Mouse (Mus musculus): ENCODE data around the gene Gpx5. TPM values are rescaled to one million over a fixed set of nuclear protein-coding genes. Genes with fewer than 3 reads are reported as not detected.

The Gpx5 gene
- polyA plus RNA-seq, 1 experiment from 2014 or later = not detected

DNA sequence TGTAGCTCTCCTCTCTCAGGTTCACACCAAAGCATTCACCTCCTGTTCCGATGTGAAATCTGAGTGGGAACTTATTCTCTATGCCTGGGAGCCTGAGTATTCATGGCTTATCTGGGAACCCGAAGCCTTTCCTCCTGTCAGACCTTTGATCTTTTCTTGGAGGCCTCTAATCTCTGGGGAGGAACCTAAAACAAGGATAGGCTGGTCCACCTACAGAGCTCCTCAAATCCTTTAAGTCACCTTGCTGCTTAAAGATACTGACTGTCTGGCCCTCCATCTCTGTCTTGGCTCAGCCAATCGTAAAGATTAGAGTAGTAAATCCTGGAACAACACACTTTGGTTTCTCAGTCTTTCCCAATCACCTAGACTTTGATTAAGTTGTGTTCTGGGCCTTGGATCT, 6.0 kb upstream of the Gpx5 start:
- Histone ChIP-seq H3K27ac (no peak overlapping the region), H3K27me3 (ENCODE audit: low read depth, poor library complexity, severe bottlenecking) (no peaks in the 10 kb centered on the region), H3K4me1 (no peaks in the 10 kb centered on the region; the same call in 1 of the 2 replicates), H3K4me3 (no peak overlapping the region), H3K9me3 (replicated peaks) (no peaks in the 10 kb centered on the region), H3K36me3 (no peaks in the 10 kb centered on the region)
- DNase-seq (ENCODE audit: low spot score) = no peak
- WGBS = 25% methylated on average over 3 of the region's 3 CpGs

DNA sequence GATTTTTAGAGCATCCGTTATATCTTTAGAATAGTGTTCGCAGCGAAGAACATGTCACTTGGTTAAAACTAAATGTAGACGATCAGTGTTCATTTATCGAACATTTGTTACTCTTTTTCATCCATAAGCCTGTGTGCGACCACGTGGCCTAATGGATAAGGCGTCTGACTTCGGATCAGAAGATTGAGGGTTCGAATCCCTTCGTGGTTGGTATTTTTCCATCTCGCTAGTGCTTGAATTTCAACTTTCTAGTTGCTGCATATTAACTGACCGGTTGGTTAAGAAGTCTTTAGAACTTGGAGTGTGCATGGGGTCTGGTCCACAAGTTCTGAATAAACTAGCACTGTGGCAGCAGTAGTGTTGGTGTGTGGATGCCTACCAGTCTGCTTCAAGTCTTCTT, 13.0 kb downstream of the Gpx5 start:
- DNase-seq (ENCODE audit: low spot score) = peak; percentile 80
- Histone ChIP-seq H3K27me3 (ENCODE audit: low read depth, poor library complexity, severe bottlenecking) (0 out of 2 replicates have a peak, but pooled peaks cover 5% of the 10 kb centered on the region), H3K4me3 (peak overlapping the region; percentile 60), H3K4me1 (peaks cover 18% of the 10 kb centered on the region), H3K36me3 (no peaks in the 10 kb centered on the region), H3K9me3 (replicated peaks) (no peaks in the 10 kb centered on the region), H3K27ac (peak overlapping the region; percentile 17; the same call in 1 of the 2 replicates)
- WGBS = 2% methylated on average over 13 of the region's 13 CpGs

DNA sequence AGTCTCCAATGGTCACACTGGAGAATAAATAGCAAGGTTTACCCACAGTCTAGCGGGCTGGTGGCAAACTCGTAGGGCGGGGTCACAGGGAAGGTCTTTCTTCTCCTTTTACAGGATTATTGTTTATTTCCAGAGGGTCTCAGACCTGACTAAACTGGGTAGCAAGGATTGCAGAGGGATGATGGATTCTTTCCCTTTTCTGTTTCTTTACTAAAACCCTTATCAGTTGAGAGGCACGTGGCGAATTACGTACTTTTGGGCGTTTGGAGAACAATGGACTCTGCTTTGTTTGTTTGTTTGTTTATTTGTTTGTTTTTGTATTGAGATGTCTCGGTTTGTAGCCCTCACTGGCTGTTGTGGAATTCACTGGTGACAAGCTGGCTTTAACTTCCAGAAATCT, 13.5 kb downstream of the Gpx5 start:
- peak overlapping the region; percentile 60 for H3K4me3 ChIP-seq
- WGBS = 9% methylated on average over 8 of the region's 8 CpGs
- no peaks in the 10 kb centered on the region for H3K9me3 ChIP-seq (replicated peaks)
- H3K4me1 ChIP-seq = peaks cover 18% of the 10 kb centered on the region
- H3K27ac ChIP-seq = peak overlapping the region; percentile 17; the same call in 1 of the 2 replicates
- no peaks in the 10 kb centered on the region for H3K36me3 ChIP-seq
- H3K27me3 ChIP-seq (ENCODE audit: low read depth, poor library complexity, severe bottlenecking) = 0 out of 2 replicates have a peak, but pooled peaks cover 5% of the 10 kb centered on the region
- DNase-seq (ENCODE audit: low spot score) = no peak

DNA sequence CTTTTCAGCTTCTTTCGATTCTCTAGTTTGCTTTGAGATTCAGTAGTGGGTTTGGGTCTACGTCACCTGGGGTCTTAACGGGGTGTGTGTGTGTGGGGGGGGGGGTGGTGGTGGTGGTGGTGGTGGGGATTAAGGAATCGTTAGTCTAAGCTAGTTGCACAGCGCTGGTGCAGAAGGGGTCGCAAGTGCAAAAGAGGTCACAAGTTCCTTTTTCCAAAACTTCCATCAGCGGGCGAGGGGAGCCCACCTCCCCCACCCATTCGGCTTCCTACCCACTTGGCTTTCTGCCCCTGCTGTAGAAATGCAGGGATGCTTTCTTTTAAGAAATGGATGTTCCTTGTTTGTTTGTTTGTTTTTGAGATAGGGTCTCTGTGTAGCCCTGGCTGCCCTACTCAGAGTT, 16.0 kb downstream of the Gpx5 start:
- DNase-seq (ENCODE audit: low spot score) = no peak
- peak overlapping the region; percentile 64; the same call in 1 of the 2 replicates for H3K27ac ChIP-seq
- H3K4me3 ChIP-seq = peak overlapping the region; percentile 67
- H3K9me3 ChIP-seq (replicated peaks) = no peaks in the 10 kb centered on the region
- WGBS = 0% methylated on average over 9 of the region's 9 CpGs
- peaks cover 18% of the 10 kb centered on the region for H3K4me1 ChIP-seq
- H3K27me3 ChIP-seq (ENCODE audit: low read depth, poor library complexity, severe bottlenecking) = 0 out of 2 replicates have a peak, but pooled peaks cover 10% of the 10 kb centered on the region
- no peaks in the 10 kb centered on the region for H3K36me3 ChIP-seq

DNA sequence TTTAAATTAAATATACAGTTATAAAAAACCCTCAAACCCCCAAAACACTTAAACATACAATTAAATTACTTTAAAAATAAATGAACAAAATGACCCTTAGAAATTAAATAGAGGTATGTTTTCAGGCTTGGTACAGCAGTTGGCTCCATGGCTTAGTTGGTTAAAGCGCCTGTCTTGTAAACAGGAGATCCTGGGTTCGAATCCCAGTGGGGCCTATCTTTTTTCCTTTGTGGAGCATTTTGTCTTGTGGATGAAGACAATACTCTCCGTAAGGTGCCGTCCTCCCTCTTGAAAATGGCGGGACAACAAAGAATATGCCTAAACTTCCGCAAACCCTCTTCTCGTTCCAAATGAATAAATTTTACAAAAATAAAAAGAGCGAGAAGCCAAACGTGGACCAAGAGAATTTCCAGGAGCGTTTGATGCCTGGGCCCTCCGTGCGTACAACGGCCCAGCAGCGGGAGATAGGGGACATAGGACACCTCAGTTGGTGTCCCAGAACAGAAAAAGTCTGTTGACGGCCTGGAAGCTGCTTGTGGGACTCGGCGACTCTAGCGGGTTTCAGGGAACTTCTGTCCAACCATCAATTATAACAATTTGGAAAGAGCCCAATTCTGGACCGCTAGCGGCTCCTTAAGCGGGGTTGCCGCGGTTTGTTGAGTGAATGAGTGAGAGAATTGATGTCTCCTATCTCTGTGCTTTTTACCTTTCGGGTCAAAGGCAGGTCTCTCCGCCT, 16.5 kb downstream of the Gpx5 start:
- H3K4me1 ChIP-seq = peaks cover 23% of the 10 kb centered on the region
- H3K4me3 ChIP-seq = peak overlapping the region; percentile 67
- peak; percentile 80 for DNase-seq (ENCODE audit: low spot score)
- peak overlapping the region; percentile 64 for H3K27ac ChIP-seq
- H3K27me3 ChIP-seq (ENCODE audit: low read depth, poor library complexity, severe bottlenecking) = 0 out of 2 replicates have a peak, but pooled peaks cover 10% of the 10 kb centered on the region
- no peaks in the 10 kb centered on the region for H3K9me3 ChIP-seq (replicated peaks)
- whole genome bisulfite sequencing = under 1% methylated on average over 25 of the region's 25 CpGs
- no peaks in the 10 kb centered on the region for H3K36me3 ChIP-seq

DNA sequence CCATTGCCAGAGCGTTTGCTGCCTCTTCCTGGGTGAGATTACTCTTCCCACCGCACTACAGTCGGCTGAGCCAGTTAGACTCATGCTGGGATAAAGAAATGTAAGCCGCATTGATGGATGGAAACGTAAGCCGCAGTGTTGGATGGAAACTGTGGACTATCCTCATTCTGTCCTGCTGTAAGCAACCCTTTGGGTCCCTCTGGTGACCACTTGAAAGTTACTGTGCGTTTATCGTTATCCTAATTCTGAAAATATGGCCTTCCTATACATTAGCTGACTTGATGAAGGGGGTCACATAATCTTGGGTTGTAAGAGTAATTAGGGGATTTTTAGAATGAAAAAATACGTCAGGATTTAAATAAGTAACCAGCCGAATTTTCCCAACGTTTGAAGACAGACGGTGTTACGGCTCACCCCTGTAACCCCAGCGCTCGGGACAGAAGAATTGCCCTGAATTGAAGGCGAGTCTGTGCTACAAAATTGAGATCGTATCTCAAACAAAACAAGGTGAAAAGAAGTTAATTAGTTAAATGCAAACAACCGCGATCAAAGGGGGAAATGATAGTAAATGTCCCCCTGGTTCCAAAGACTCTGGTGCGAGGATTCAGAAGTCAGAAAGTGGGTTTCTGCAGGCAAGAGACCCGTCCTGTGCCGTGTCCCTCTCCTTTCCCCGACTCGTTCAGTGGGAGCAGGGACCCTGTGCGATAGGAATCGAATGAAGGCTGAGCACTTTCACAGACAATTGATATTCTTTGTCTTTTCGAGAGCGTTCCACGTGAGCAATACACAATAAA, 17.3 kb downstream of the Gpx5 start:
- WGBS = under 1% methylated on average over 29 of the region's 29 CpGs
- Histone ChIP-seq H3K4me1 (peaks cover 26% of the 10 kb centered on the region), H3K27me3 (ENCODE audit: low read depth, poor library complexity, severe bottlenecking) (0 out of 2 replicates have a peak, but pooled peaks cover 10% of the 10 kb centered on the region), H3K4me3 (peak overlapping the region; percentile 67), H3K27ac (peak overlapping the region; percentile 58), H3K9me3 (replicated peaks) (no peaks in the 10 kb centered on the region), H3K36me3 (no peaks in the 10 kb centered on the region)
- DNase-seq (ENCODE audit: low spot score) = peak; percentile 57

DNA sequence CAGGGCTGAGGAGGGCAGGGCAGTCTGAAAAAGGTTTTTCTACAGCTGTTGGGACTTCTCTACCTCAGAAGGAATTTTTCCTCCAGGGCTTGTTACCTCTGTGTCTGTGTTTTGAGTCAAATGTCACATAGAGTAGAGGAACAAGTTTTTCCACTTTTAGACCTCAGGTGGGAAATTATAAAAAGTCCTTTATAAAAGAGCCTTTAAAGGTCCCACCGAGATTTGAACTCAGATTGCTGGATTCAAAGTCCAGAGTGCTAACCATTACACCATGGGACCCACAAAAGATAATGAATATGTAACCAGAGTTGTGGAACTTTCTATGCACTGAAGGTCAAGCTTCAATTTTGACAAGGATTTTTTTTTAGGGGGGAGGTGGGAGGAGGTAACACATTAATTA, 24.3 kb downstream of the Gpx5 start:
- 2% methylated on average over 1 of the region's 1 CpGs for WGBS
- Histone ChIP-seq H3K4me3 (peak overlapping the region; percentile 45), H3K4me1 (peaks cover 13% of the 10 kb centered on the region), H3K27ac (no peak overlapping the region; the same call in 1 of the 2 replicates), H3K9me3 (replicated peaks) (no peaks in the 10 kb centered on the region), H3K36me3 (no peaks in the 10 kb centered on the region), H3K27me3 (ENCODE audit: low read depth, poor library complexity, severe bottlenecking) (no peaks in the 10 kb centered on the region)
- DNase-seq (ENCODE audit: low spot score) = no peak

DNA sequence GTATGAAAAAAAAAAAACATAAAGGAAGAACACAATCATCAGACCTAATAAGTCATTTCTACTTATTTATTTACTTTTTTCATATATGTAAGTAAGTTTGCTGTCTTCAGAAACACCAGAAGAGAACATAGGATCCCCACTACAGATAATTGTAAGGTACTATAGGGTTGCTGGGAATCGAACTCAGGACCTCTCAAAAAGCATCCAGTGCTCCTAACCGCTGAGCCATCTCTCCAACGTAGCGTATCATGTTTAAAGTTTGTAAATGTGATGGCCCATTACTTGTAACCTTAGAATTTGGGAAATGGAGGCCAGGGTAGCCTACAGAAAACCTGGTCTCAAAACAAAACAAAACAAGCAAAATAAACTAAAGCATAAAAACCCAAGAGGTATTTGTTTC, 25.0 kb downstream of the Gpx5 start:
- Histone ChIP-seq H3K27me3 (ENCODE audit: low read depth, poor library complexity, severe bottlenecking) (peaks cover 6% of the 10 kb centered on the region; the same call in 1 of the 2 replicates), H3K27ac (no peak overlapping the region), H3K9me3 (replicated peaks) (no peaks in the 10 kb centered on the region), H3K36me3 (no peaks in the 10 kb centered on the region), H3K4me1 (peaks cover 13% of the 10 kb centered on the region), H3K4me3 (peak overlapping the region; percentile 45)
- DNase-seq (ENCODE audit: low spot score) = no peak
- 8% methylated on average over 4 of the region's 4 CpGs for WGBS

DNA sequence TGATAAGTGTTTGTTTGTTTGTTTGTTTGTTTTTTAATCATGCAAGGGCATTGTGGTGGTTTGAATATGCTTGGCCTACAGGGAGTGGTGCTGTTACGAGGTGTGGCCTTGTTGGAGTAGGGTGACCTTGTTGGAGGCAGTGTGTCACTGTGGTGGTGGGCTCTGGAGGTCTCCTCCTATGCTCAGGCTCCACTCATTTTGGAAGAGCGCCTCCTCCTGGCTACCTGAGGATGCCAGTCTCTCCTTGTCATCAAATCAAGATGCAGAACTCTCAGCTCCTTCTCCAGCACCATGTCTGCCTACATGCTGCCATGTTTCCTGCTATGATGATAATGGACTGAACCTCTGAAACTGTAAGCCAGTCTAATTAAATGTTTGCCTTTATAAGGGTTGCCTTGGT, 26.8 kb downstream of the Gpx5 start:
- Histone ChIP-seq H3K4me3 (no peak overlapping the region), H3K4me1 (peaks cover 6% of the 10 kb centered on the region; the same call in 1 of the 2 replicates), H3K27ac (no peak overlapping the region), H3K27me3 (ENCODE audit: low read depth, poor library complexity, severe bottlenecking) (peaks cover 15% of the 10 kb centered on the region; the same call in 1 of the 2 replicates), H3K9me3 (replicated peaks) (no peaks in the 10 kb centered on the region), H3K36me3 (no peaks in the 10 kb centered on the region)
- WGBS = 46% methylated on average over 2 of the region's 2 CpGs
- DNase-seq (ENCODE audit: low spot score) = no peak

DNA sequence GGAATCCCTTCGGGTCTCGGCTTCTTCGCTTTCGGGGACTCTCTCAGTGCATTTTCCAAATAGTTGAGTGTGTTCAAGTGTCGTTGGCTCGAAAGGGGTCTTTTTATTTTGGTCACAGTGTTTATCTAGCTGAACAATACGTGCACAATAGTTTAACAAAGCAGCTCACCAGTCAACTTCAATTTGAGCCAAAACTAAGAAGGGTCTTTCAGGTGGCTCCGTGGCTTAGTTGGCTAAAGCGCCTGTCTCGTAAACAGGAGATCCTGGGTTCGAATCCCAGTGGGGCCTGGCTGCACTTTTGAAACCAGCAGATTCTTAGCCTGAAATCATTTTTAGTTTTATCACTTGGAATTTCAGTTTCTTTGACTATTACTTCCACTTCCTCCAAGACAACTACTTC, 28.2 kb downstream of the Gpx5 start:
- peak; percentile 85 for DNase-seq (ENCODE audit: low spot score)
- H3K27me3 ChIP-seq (ENCODE audit: low read depth, poor library complexity, severe bottlenecking) = peaks cover 15% of the 10 kb centered on the region; the same call in 1 of the 2 replicates
- H3K4me3 ChIP-seq = peak overlapping the region; percentile 61
- H3K36me3 ChIP-seq = no peaks in the 10 kb centered on the region
- no peaks in the 10 kb centered on the region for H3K9me3 ChIP-seq (replicated peaks)
- WGBS = under 1% methylated on average over 11 of the region's 11 CpGs
- H3K4me1 ChIP-seq = peaks cover 14% of the 10 kb centered on the region
- H3K27ac ChIP-seq = peak overlapping the region; percentile 67

DNA sequence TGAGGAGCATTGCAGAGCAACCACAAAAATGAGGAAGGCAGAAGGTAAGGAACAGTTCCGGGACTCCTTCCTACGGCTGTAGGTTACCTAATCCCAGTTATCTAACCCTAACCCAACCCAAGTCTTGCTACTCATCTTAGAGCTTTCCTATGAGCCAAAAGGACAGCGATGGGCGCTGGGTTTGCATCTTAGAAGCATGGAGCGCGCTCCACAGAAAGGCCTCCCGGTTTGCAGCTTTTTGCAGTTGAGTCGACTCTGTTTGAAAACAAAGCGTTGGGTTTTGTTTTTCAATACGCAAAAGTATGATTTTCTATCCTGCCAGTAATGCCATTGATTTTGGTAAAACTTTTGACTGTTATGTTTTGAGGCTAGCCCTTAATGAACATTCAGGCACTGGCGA, 28.6 kb downstream of the Gpx5 start:
- peak overlapping the region; percentile 67 for H3K27ac ChIP-seq
- no peaks in the 10 kb centered on the region for H3K36me3 ChIP-seq
- H3K4me3 ChIP-seq = peak overlapping the region; percentile 61
- 1% methylated on average over 11 of the region's 11 CpGs for WGBS
- DNase-seq (ENCODE audit: low spot score) = peak; percentile 56
- peaks cover 15% of the 10 kb centered on the region; the same call in 1 of the 2 replicates for H3K27me3 ChIP-seq (ENCODE audit: low read depth, poor library complexity, severe bottlenecking)
- H3K4me1 ChIP-seq = peaks cover 16% of the 10 kb centered on the region
- H3K9me3 ChIP-seq (replicated peaks) = no peaks in the 10 kb centered on the region

DNA sequence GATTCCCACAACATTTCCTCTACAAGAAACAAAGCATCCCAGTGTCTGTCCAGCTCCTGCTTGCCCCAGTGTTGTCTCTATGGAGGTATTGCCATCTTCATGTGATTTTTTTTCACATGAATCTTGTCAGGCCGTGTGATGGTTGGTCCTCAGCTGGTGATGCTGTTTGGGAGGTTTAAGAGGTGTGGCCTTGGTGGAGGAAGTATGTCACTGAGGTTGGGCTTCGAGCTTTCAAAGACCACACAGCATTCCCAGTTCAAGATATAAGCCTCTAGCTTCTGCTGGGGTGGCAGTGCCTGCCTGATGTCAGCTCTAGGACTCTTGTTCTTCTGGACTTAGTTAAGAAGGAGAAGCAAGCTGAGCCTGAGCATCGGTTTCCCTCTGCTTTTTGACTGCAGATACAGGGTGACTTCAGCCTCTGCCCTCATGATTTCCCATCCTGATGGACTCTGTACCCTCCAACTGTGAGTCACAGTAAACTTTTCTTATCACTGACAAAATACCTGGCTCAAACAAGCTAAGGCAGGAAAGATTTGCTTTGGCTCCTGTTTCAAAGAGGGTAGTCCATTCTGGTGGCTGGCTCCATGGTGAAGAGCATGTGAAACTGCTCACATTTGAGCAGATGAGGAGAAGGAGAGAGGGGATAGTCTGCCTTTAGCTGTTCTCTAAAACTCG, 29.6 kb downstream of the Gpx5 start:
- no peaks in the 10 kb centered on the region for H3K9me3 ChIP-seq (replicated peaks)
- peaks cover 19% of the 10 kb centered on the region for H3K27me3 ChIP-seq (ENCODE audit: low read depth, poor library complexity, severe bottlenecking)
- H3K36me3 ChIP-seq = no peaks in the 10 kb centered on the region
- WGBS = 75% methylated on average over 4 of the region's 4 CpGs
- H3K4me3 ChIP-seq = no peak overlapping the region
- no peak for DNase-seq (ENCODE audit: low spot score)
- peaks cover 17% of the 10 kb centered on the region for H3K4me1 ChIP-seq
- no peak overlapping the region for H3K27ac ChIP-seq

All from limb, embryonic 10.5 days (tissue).